Mouse (Mus musculus): ENCODE data around the gene Gabarap.
A peak's percentile ranks its signal among the peaks of the same experiment; 100 is the strongest.

Gabarap gene

GRCm38 (mm10) chr11:69970222-69970621, 20.7 kb upstream of the Gabarap start:
- no peak for DNase-seq (ENCODE audit: low read depth)

- DNase-seq (ENCODE audit: low read depth), result no peak
Observed at GRCm38 (mm10) chr11:69970775-69971174, 20.2 kb upstream of the Gabarap start.

GRCm38 (mm10) chr11:69974907-69975306, 16.0 kb upstream of the Gabarap start:
- no peak for DNase-seq (ENCODE audit: low read depth)

GRCm38 (mm10) chr11:69976271-69976670, 14.7 kb upstream of the Gabarap start:
- no peak for DNase-seq (ENCODE audit: low read depth)

GRCm38 (mm10) chr11:69979827-69980195, 11.1 kb upstream of the Gabarap start:
- DNase-seq (ENCODE audit: low read depth), result no peak

GRCm38 (mm10) chr11:69980196-69981140, 10.5 kb upstream of the Gabarap start:
- DNase-seq (ENCODE audit: low read depth), result peak; percentile 94

- no peak for DNase-seq (ENCODE audit: low read depth)
Observed at GRCm38 (mm10) chr11:69981141-69981762, 9.7 kb upstream of the Gabarap start, which contains the start of gene Ctdnep1. TSS of gene Ctdnep1 (plus strand) at chr11:69981156.

- DNase-seq (ENCODE audit: low read depth), result no peak
Observed at GRCm38 (mm10) chr11:69982225-69982624, 8.7 kb upstream of the Gabarap start, which contains the start of gene Elp5. TSS of gene Elp5 (minus strand) at chr11:69982517.

GRCm38 (mm10) chr11:69982877-69983276, 8.1 kb upstream of the Gabarap start:
- no peak for DNase-seq (ENCODE audit: low read depth)

- no peak for DNase-seq (ENCODE audit: low read depth)
Observed at GRCm38 (mm10) chr11:69983377-69983776, 7.6 kb upstream of the Gabarap start.

- no peak for DNase-seq (ENCODE audit: low read depth)
Observed at GRCm38 (mm10) chr11:69984431-69984830, 6.5 kb upstream of the Gabarap start.

- no peak for DNase-seq (ENCODE audit: low read depth)
Observed at GRCm38 (mm10) chr11:69989949-69990348, 994 bp upstream of the Gabarap start.

GRCm38 (mm10) chr11:69991711-69992110, 768 bp downstream of the Gabarap start:
- DNase-seq (ENCODE audit: low read depth), result no peak

- DNase-seq (ENCODE audit: low read depth), result no peak
Observed at GRCm38 (mm10) chr11:69992396-69992795, 1.5 kb downstream of the Gabarap start.

- DNase-seq (ENCODE audit: low read depth), result no peak
Observed at GRCm38 (mm10) chr11:69992932-69993331, 2.0 kb downstream of the Gabarap start.

GRCm38 (mm10) chr11:69994401-69995090, 3.6 kb downstream of the Gabarap start:
- DNase-seq (ENCODE audit: low read depth), result no peak

- peak; percentile 98 for DNase-seq (ENCODE audit: low read depth)
Observed at GRCm38 (mm10) chr11:69995391-69995960, 4.5 kb downstream of the Gabarap start, which contains the start of gene Phf23. TSS of gene Phf23 (plus strand) at chr11:69995777.

GRCm38 (mm10) chr11:69996161-69997061, 5.5 kb downstream of the Gabarap start:
- peak; percentile 76 for DNase-seq (ENCODE audit: low read depth)

- DNase-seq (ENCODE audit: low read depth), result peak; percentile 86
Observed at GRCm38 (mm10) chr11:69997070-69997509, 6.1 kb downstream of the Gabarap start.

- DNase-seq (ENCODE audit: low read depth), result peak; percentile 39
Observed at GRCm38 (mm10) chr11:69998567-69999491, 7.9 kb downstream of the Gabarap start.

Data from naive thymus-derived CD4-positive, alpha-beta T cell, adult 2 months (primary cell).